Mouse (Mus musculus): ENCODE measurements at regions not wholly inside any gene's neighbourhood (a gene's known extent, or its start where the extent isn't known, plus 50 kb on each side); places are given as distances from the start of the nearest gene placed in this dataset.

GRCm38 (mm10) chr14:109457537-109458053 is 543.6 kb upstream of the Slitrk1 start:
- DNase-seq (ENCODE audit: low read depth) = no peak
- TF ChIP-seq CTCF (IDR thresholded peaks at IDR 0.05; ENCODE audit: borderline replicate concordance, extremely low read depth, insufficient read depth, insufficient read length) (no peak), POLR2A (IDR thresholded peaks at IDR 0.05; ENCODE audit: borderline replicate concordance, extremely low read depth, insufficient read depth, insufficient read length, poor library complexity, severe bottlenecking) (no peak)

- TF ChIP-seq CTCF (IDR thresholded peaks at IDR 0.05; ENCODE audit: borderline replicate concordance, extremely low read depth, insufficient read depth, insufficient read length) (no peak), POLR2A (IDR thresholded peaks at IDR 0.05; ENCODE audit: borderline replicate concordance, extremely low read depth, insufficient read depth, insufficient read length, poor library complexity, severe bottlenecking) (no peak)
- DNase-seq (ENCODE audit: low read depth) = no peak
Measured at GRCm38 (mm10) chr14:109434205-109434604, 520.2 kb upstream of the Slitrk1 start.

DNA sequence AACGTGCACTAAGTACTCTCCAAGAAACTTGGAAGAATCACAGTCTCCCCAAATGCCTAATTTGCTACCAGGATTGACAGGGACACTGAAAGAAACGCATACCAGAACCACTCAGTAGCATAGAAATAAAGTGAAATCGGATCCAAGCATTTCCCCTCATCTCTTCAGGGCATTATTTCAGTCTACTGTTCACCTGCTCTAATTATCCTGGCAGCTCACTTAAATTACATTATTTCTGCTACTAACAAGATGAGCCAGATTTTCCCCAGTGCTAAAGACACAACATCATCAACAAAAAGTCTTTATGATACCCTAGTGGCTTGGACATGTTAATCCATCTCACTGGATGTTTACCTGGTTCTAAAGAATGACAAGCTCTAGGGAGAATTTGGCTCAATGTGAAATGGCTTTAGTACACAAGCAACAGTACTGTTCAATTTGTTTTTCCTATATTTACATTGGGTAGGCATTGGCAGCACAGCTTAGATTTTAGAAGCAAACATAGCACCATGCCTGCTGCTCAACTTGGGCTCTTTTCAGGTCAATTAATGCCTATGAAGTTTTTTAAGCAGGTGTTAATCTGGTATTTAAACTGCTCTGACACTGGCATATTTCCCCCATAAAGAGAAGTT is 519.1 kb upstream of the Slitrk1 start:
- no peak for TF ChIP-seq CTCF (IDR thresholded peaks at IDR 0.05; ENCODE audit: borderline replicate concordance, extremely low read depth, insufficient read depth, insufficient read length)
- no peak for TF ChIP-seq POLR2A (IDR thresholded peaks at IDR 0.05; ENCODE audit: borderline replicate concordance, extremely low read depth, insufficient read depth, insufficient read length, poor library complexity, severe bottlenecking)
- peak; percentile 79 for DNase-seq (ENCODE audit: low read depth)

Measured in brain, embryonic 14.5 days (tissue).